ENCODE assay signal across 16 mouse cellular contexts in genomic region chr4:127155757-127156156, GRCm38 (mm10). TPM values are rescaled to one million over a fixed set of nuclear protein-coding genes. Genes with fewer than 3 reads are reported as not detected.
DNase-seq lines count a peak whose midpoint lies in the region; ATAC-seq and TF ChIP-seq lines count a peak whose summit lies in the region.
"Had no signal": no experiment of that assay in that cellular context is flagged by ENCODE, and none has a peak within 500 bp of the region (broad histone marks: within the 10 kb centered on the region; RNA-seq: fewer than 3 reads in every experiment).

No protein-coding gene starts in this region.

- no peak for TF ChIP-seq EP300 in liver, embryonic 14.5 days (IDR thresholded peaks at IDR 0.05; ENCODE audit: low read depth)

- intact Hi-C loops in gastrocnemius, adult 2 months (cut with DNase I), result no loop called here

- no peaks in the 10 kb centered on the region for H3K9me3 ChIP-seq in liver, embryonic 14.5 days (ENCODE audit: control insufficient read depth, low read length)
- H3K9me3 ChIP-seq in liver, embryonic 12.5 days (replicated peaks), result no peaks in the 10 kb centered on the region
- H3K9me3 ChIP-seq: forebrain, embryonic 12.5 days had no signal

- 0 out of 2 replicates have a peak, but pooled peaks have one; percentile 9 for TF ChIP-seq CTCF in gastrocnemius, adult 2 months (IDR thresholded peaks at IDR 0.05)
- TF ChIP-seq CTCF in liver, embryonic 14.5 days (IDR thresholded peaks at IDR 0.05; ENCODE audit: low read depth), result peak; percentile 42

- no peak overlapping the region for H3K9ac ChIP-seq in liver, embryonic 14.5 days (replicated peaks)
- no peak overlapping the region for H3K9ac ChIP-seq in liver, embryonic 12.5 days
- H3K9ac ChIP-seq: embryonic facial prominence, embryonic 12.5 days; forebrain, embryonic 12.5 days; heart, embryonic 13.5 days; limb, embryonic 13.5 days had no signal

- H3K27me3 ChIP-seq in liver, embryonic 14.5 days (ENCODE audit: control insufficient read depth, insufficient read depth, low read length), result no peaks in the 10 kb centered on the region
- H3K27me3 ChIP-seq in liver, embryonic 12.5 days (replicated peaks), result no peaks in the 10 kb centered on the region
- H3K27me3 ChIP-seq: embryonic facial prominence, embryonic 12.5 days; forebrain, embryonic 12.5 days; limb, embryonic 13.5 days had no signal

- H3K4me2 ChIP-seq in liver, embryonic 14.5 days (ENCODE audit: low read depth), result no peak overlapping the region
- no peak overlapping the region for H3K4me2 ChIP-seq in liver, embryonic 12.5 days
- H3K4me2 ChIP-seq: embryonic facial prominence, embryonic 12.5 days; forebrain, embryonic 12.5 days; heart, embryonic 13.5 days; limb, embryonic 13.5 days had no signal

- 48% methylated on average over 5 of the region's 5 CpGs for WGBS in liver, embryonic 14.5 days (ENCODE audit: insufficient replicate concordance)
- 44% methylated on average over 5 of the region's 5 CpGs for WGBS in liver, embryonic 12.5 days (ENCODE audit: insufficient replicate concordance)

- H3K36me3 ChIP-seq in liver, embryonic 14.5 days (replicated peaks; ENCODE audit: control insufficient read depth, insufficient read depth, low read depth), result no peaks in the 10 kb centered on the region
- no peaks in the 10 kb centered on the region for H3K36me3 ChIP-seq in liver, embryonic 12.5 days
- H3K36me3 ChIP-seq: embryonic facial prominence, embryonic 12.5 days; forebrain, embryonic 12.5 days; heart, embryonic 13.5 days; limb, embryonic 13.5 days had no signal

- no peaks in the 10 kb centered on the region for H3K4me1 ChIP-seq in liver, embryonic 14.5 days (replicated peaks; ENCODE audit: control insufficient read depth in 2 of 2, insufficient read depth in 2 of 2, low read length in 1 of 2)
- H3K4me1 ChIP-seq in liver, embryonic 12.5 days, result no peaks in the 10 kb centered on the region
- H3K4me1 ChIP-seq: embryonic facial prominence, embryonic 12.5 days; forebrain, embryonic 12.5 days; heart, embryonic 13.5 days; limb, embryonic 13.5 days had no signal

- no peak for ATAC-seq in liver, embryonic 14.5 days (ENCODE audit: insufficient read depth)
- no peak for ATAC-seq in liver, embryonic 12.5 days
- ATAC-seq: inflammation-experienced regulatory T-cells, adult 6 months had no signal

- no peak overlapping the region for H3K4me3 ChIP-seq in gastrocnemius, adult 2 months
- H3K4me3 ChIP-seq in liver, embryonic 14.5 days (ENCODE audit: insufficient read depth in 1 of 2, low read depth in 2 of 2, low read length in 2 of 2), result no peak overlapping the region
- no peak overlapping the region for H3K4me3 ChIP-seq in liver, embryonic 12.5 days
- H3K4me3 ChIP-seq: embryonic facial prominence, embryonic 12.5 days; forebrain, embryonic 12.5 days; heart, embryonic 13.5 days; limb, embryonic 13.5 days had no signal

- DNase-seq in gastrocnemius, adult 2 months, result no peak
- DNase-seq in gastrocnemius, postnatal 4 days (ENCODE audit: low spot score in 2 of 2), result no peak
- no peak for DNase-seq in liver, embryonic 14.5 days (ENCODE audit: low read depth in 3 of 3, low spot score in 3 of 3)
- DNase-seq in A20 (ENCODE audit: low read depth, low spot score) (peak; percentile 50), NIH3T3 (ENCODE audit: low read depth) (peak; percentile 14)
- DNase-seq in left cerebral cortex, adult 8-10 months (ENCODE audit: low spot score in 2 of 2), result no peak
- no peak for DNase-seq in layer of hippocampus, postnatal 10 days (ENCODE audit: low spot score in 2 of 2)
- DNase-seq: cerebellum, adult 9-11 months; gastrocnemius, postnatal 10 days; kidney, postnatal 36 days had no signal

- H3K27ac ChIP-seq in gastrocnemius, adult 2 months, result no peak overlapping the region
- H3K27ac ChIP-seq in liver, embryonic 14.5 days, result no peak overlapping the region
- H3K27ac ChIP-seq in liver, embryonic 12.5 days, result no peak overlapping the region
- H3K27ac ChIP-seq: embryonic facial prominence, embryonic 12.5 days; forebrain, embryonic 12.5 days; heart, embryonic 13.5 days; limb, embryonic 13.5 days had no signal

RNA-seq across cellular contexts. Expression of gene Dlgap3, which starts 13.2 kb away (rescaled TPM):
- not detected for total RNA-seq in gastrocnemius, adult 2 months (2021)
- 1 to 10 TPM; 1.2 to 1.7 TPM for total RNA-seq in gastrocnemius, postnatal 4 days (2021)
- 0.28 and 0.32 TPM in 2 replicates for polyA plus RNA-seq in liver, embryonic 14.5 days (2012; rRNA removed)
- polyA plus RNA-seq in liver, embryonic 14.5 days (2014; fragmentation: Nextera tagmentation; extraction: Ambion mirVana), result 0.23 and 0.24 TPM in 2 replicates
- 0.33 and 0.55 TPM in 2 replicates for polyA plus RNA-seq in liver, embryonic 12.5 days (2016; fragmentation: Nextera tagmentation; extraction: Ambion mirVana)
- 100 to 1,000 TPM; 313 to 384 (median 344) TPM for total RNA-seq in left cerebral cortex, adult 8-10 months (2022)
- total RNA-seq in layer of hippocampus, postnatal 10 days (2021), result 100 to 1,000 TPM; 218 to 228 TPM
- polyA plus RNA-seq: inflammation-experienced regulatory T-cells, adult 6 months had no signal

RNA-seq across cellular contexts. Expression of gene Tmem35b, which starts 32.3 kb away (rescaled TPM):
- 1 to 10 TPM in 1 of 2 experiments, under 1 TPM in 1; 0.87 to 1.4 TPM for total RNA-seq in gastrocnemius, adult 2 months (2021)
- total RNA-seq in gastrocnemius, postnatal 4 days (2021), result 1 to 10 TPM; 1.0 to 3.4 TPM
- 3.2 and 3.4 TPM in 2 replicates for polyA plus RNA-seq in liver, embryonic 14.5 days (2012; rRNA removed)
- polyA plus RNA-seq in liver, embryonic 14.5 days (2014; fragmentation: Nextera tagmentation; extraction: Ambion mirVana), result 7.9 and 8.7 TPM in 2 replicates
- polyA plus RNA-seq in liver, embryonic 12.5 days (2016; fragmentation: Nextera tagmentation; extraction: Ambion mirVana), result 7.3 and 8.5 TPM in 2 replicates
- 1 to 10 TPM; 3.4 to 5.7 (median 4.2) TPM for total RNA-seq in left cerebral cortex, adult 8-10 months (2022)
- 1 to 10 TPM; 3.0 to 3.7 TPM for total RNA-seq in layer of hippocampus, postnatal 10 days (2021)

Comparison
In these comparisons a context has a peak if more than half of its experiments do, and no peak if none do; other contexts are left out.
1. DNase-seq: peak in A20 (single experiment) and NIH3T3 (single experiment); none in gastrocnemius, adult 2 months (single experiment), gastrocnemius, postnatal 4 days (0 of 2), liver, embryonic 14.5 days (0 of 3), left cerebral cortex, adult 8-10 months (0 of 2) and layer of hippocampus, postnatal 10 days (0 of 2).
2. RNA of gene Dlgap3, which starts 13.2 kb away (total RNA-seq): 313 to 384 TPM in left cerebral cortex, adult 8-10 months and 218 to 228 TPM in layer of hippocampus, postnatal 10 days; 1.2 to 1.7 TPM in gastrocnemius, postnatal 4 days and not detected in gastrocnemius, adult 2 months; every median in the first group is over 10 times any median in the second.